Mouse (Mus musculus): ENCODE results near the gene Sp2. TPM values are rescaled to one million over a fixed set of nuclear protein-coding genes. Genes with fewer than 3 reads are reported as not detected.

Sp2 gene
- polyA plus RNA-seq, 1 experiment from 2014 or later: 17.9 TPM

DNA sequence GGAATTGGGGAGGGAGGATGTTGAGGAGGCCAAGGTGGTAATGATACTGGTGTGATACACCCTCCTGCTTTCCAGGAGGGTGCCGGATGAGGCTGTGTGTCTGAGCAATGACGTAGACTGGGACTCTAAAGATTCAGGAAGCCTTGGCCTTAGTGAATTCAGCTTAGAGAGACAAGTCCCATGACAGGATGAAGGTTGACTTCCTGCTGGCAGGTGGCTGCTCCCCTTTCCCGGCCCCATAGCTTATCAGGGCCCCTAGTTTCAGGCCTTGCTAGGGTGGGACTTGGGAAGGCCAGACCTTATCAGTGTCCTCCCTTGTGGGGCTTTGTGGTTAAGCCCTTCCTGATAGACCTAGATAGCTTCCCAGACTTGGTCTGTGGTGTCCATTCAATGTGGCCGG is 34.9 kb downstream of the Sp2 start:
- peaks cover 34% of the 10 kb centered on the region for H3K4me1 ChIP-seq
- H3K27me3 ChIP-seq: no peaks in the 10 kb centered on the region
- H3K4me3 ChIP-seq (replicated peaks): no peak overlapping the region
- no peak overlapping the region for H3K9ac ChIP-seq
- no peak overlapping the region for H3K4me2 ChIP-seq (replicated peaks)
- no peaks in the 10 kb centered on the region for H3K9me3 ChIP-seq (replicated peaks)
- H3K36me3 ChIP-seq: peaks cover 18% of the 10 kb centered on the region
- ATAC-seq (ENCODE audit: insufficient number of reproducible peaks, low FRiP score, low TSS enrichment, low read depth): no peak
- no peak overlapping the region for H3K27ac ChIP-seq (replicated peaks)
- WGBS: 90% methylated on average over 4 of the region's 4 CpGs

DNA sequence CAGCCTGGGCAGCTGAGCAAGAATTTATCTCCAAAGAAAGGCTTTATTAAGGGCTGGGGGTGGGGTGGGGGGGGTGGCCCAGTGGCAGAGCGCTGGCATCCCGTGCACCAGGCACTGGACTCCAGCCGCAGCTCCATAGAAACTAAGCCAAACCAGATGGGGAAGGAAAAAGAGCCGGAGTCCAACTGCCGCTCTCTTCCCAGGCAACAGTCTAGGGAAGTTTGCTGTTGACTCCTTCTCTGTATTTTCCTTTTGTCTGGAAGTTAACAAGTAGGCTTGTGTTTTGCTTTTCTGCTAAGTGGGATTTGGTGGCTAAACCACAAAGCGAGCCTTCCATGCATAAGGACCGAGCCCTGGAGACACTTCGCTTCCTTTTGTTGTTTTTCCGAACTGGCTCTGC is 36.3 kb downstream of the Sp2 start:
- H3K9ac ChIP-seq: no peak overlapping the region
- WGBS: 38% methylated on average over 9 of the region's 9 CpGs
- ATAC-seq (ENCODE audit: insufficient number of reproducible peaks, low FRiP score, low TSS enrichment, low read depth): no peak

DNA sequence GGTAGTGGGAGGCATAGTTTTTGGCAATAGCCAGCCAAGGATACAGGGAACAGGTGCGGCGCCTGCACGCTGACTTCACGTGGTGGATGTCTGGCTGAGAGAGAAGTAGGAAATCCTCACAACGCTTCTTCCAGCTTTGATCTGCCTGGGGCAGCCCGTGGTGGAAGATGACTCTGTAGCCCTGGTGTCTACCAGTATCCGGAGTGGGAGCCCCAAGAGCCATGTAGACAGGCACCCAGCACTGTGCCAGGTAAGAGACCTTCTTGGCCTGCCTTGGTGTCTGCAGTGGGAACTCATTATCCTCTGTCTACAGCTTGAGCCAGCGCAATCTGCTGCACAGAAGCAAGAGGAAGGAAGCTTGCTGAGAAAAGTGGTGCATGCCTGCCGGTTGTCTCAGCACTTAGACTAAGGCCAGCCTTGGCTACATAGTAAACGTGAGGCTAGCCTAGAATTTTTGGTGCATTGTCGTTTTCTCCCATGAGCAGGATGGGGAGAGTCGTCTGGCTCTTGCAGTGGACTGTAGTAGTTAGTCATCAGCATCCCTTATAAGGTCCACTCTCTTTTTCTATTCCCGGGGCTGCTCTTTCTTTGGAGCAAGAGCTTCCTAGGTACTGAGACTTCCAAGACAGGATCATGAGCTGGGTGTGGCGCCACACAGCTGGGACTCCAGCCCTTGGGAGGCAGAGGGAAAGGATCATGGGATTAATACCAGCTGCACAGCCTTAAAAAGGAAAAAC is 37.7 kb downstream of the Sp2 start:
- peak overlapping the region; percentile 91 for H3K4me2 ChIP-seq (replicated peaks)
- peak overlapping the region; percentile 54; the same call in 1 of the 2 replicates for H3K4me3 ChIP-seq (replicated peaks)
- no peak overlapping the region for H3K9ac ChIP-seq
- 71% methylated on average over 14 of the region's 14 CpGs for WGBS
- no peak for ATAC-seq (ENCODE audit: insufficient number of reproducible peaks, low FRiP score, low TSS enrichment, low read depth)
- 0 out of 2 replicates have a peak, but pooled peaks cover 3% of the 10 kb centered on the region for H3K36me3 ChIP-seq
- H3K27me3 ChIP-seq: no peaks in the 10 kb centered on the region
- peaks cover 34% of the 10 kb centered on the region for H3K4me1 ChIP-seq
- no peak overlapping the region; the same call in 1 of the 2 replicates for H3K27ac ChIP-seq (replicated peaks)
- H3K9me3 ChIP-seq (replicated peaks): no peaks in the 10 kb centered on the region

More for the DNA sequence above, 36.3 kb downstream of the Sp2 start:
- Histone ChIP-seq H3K4me2 (replicated peaks) (peak overlapping the region; percentile 23), H3K9me3 (replicated peaks) (no peaks in the 10 kb centered on the region), H3K27me3 (no peaks in the 10 kb centered on the region), H3K4me1 (peaks cover 34% of the 10 kb centered on the region), H3K36me3 (peaks cover 6% of the 10 kb centered on the region; the same call in 1 of the 2 replicates), H3K4me3 (replicated peaks) (no peak overlapping the region), H3K27ac (replicated peaks) (peak overlapping the region; percentile 87)

DNA sequence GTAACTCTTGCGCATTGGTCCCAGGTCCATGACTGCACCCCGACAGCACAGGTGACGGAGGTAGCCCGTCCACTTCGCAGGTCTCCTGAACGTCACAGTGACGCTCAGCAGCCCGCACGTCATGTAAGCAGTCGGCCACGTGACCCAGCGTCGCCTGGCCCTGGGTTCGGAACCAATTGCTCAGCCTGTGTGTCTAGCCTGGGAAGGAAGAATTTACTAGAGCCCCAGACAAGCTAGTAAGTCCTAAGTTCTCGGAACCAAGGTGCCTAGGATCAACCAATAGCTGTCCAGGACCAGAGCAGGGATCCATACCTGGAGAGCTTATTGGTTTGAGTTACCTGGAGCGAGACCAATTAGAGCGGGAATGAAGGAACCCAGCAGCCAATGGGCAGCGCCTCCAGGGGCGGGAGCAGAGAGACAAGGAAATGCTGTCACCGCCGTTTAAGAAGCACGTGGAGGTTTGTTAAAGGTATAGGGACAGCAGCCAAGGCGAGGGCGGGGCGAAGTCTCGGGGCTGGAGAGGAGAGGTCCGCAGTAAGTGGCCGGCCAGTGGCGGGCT is 38.9 kb downstream of the Sp2 start, which contains the start of gene Pnpo:
Pnpo (minus strand) TSS at position 241 of the 559 bp plus-strand sequence.
- no peaks in the 10 kb centered on the region for H3K9me3 ChIP-seq (replicated peaks)
- H3K27ac ChIP-seq (replicated peaks): peak within 1 kb of the TSS; percentile 58
- WGBS: under 1% methylated on average over 29 of the region's 29 CpGs
- peaks cover 34% of the 10 kb centered on the region for H3K4me1 ChIP-seq
- H3K4me3 ChIP-seq (replicated peaks): peak within 1 kb of the TSS; percentile 54
- H3K27me3 ChIP-seq: no peaks in the 10 kb centered on the region
- H3K9ac ChIP-seq: peak within 1 kb of the TSS; percentile 41
- peak; percentile 93 for ATAC-seq (ENCODE audit: insufficient number of reproducible peaks, low FRiP score, low TSS enrichment, low read depth)
- H3K36me3 ChIP-seq: 0 out of 2 replicates have a peak, but pooled peaks cover 1% of the 10 kb centered on the region
- H3K4me2 ChIP-seq (replicated peaks): peak within 1 kb of the TSS; percentile 91

DNA sequence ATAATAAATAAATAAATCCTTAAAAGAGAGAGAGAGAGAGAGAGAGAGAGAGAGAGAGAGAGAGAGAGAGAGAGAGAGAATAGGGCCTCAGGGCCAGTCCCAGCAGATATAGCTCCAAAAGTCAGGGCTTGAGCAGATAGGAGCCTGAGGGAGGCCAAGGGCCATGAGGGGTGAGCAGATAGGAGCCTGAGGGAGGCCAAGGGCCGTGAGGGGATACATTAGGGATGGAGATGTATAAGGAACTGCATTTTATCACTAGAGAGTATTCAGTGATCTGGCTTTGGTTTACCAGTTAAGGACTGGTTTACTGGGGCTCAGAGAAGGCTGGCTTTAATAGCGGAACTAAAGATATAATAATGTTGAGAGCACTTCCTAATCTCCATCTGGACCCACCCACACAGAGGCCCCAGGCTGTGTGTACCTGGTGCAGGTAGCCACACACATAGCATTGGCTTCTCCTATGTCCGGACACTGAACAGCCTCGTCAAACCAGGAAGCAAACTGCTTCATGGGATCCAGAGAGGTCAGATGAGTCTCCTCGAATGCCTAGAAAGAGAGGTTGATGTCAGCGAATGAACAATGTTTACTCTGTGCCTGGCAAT is 40.7 kb downstream of the Sp2 start:
- WGBS: 76% methylated on average over 6 of the region's 6 CpGs
- no peak for ATAC-seq (ENCODE audit: insufficient number of reproducible peaks, low FRiP score, low TSS enrichment, low read depth)
- no peaks in the 10 kb centered on the region for H3K27me3 ChIP-seq
- H3K27ac ChIP-seq (replicated peaks): no peak overlapping the region
- no peak overlapping the region for H3K4me2 ChIP-seq (replicated peaks)
- H3K36me3 ChIP-seq: no peaks in the 10 kb centered on the region
- H3K4me1 ChIP-seq: peaks cover 34% of the 10 kb centered on the region
- no peak overlapping the region for H3K4me3 ChIP-seq (replicated peaks)
- H3K9ac ChIP-seq: no peak overlapping the region
- no peaks in the 10 kb centered on the region for H3K9me3 ChIP-seq (replicated peaks)

DNA sequence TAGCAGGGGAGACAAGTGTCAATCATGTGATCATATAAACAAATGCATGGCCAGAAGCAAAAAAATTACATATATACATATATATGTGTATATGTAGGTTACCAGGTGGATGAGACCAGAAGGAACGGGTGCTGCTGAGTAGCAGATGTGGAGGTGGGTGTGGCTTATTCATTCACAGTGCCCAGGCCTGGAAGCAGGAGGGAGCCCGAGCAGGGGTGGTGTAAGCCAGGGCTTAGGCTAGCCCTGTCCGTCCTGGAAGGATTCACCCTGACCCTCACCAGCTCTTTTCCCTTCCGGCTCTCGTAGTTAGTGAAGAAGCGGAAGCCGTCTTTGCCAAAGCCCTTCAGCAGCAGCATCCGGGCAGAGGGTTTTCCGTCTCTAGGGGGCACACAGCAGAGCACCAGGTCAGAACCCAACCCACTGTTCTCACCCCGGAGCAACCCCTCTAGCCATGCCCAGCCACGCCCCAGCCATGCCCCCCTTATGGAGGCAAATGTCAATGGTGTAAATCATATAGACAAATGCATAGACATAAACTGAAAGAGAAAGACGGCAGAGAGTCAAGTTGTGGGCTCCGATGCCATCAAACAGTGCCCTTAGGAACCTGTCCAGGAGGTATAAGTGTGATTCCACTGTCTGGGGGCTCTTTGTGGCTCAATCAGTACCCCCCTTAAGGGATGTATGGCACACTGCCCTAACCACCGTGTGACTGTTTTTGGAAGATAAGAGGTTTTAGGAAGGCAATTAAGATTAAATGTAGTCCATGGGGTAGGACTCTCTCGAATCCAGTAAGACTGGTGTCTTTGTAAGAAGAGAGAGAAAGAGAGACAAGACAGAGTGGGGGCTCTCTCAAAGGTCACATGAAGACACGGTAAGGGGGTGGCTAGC is 41.9 kb downstream of the Sp2 start:
- no peak overlapping the region for H3K27ac ChIP-seq (replicated peaks)
- no peak overlapping the region for H3K4me2 ChIP-seq (replicated peaks)
- peaks cover 23% of the 10 kb centered on the region for H3K4me1 ChIP-seq
- H3K9ac ChIP-seq: no peak overlapping the region
- ATAC-seq (ENCODE audit: insufficient number of reproducible peaks, low FRiP score, low TSS enrichment, low read depth): no peak
- H3K36me3 ChIP-seq: no peaks in the 10 kb centered on the region
- no peak overlapping the region for H3K4me3 ChIP-seq (replicated peaks)
- no peaks in the 10 kb centered on the region for H3K9me3 ChIP-seq (replicated peaks)
- H3K27me3 ChIP-seq: no peaks in the 10 kb centered on the region
- WGBS: 71% methylated on average over 16 of the region's 16 CpGs

DNA sequence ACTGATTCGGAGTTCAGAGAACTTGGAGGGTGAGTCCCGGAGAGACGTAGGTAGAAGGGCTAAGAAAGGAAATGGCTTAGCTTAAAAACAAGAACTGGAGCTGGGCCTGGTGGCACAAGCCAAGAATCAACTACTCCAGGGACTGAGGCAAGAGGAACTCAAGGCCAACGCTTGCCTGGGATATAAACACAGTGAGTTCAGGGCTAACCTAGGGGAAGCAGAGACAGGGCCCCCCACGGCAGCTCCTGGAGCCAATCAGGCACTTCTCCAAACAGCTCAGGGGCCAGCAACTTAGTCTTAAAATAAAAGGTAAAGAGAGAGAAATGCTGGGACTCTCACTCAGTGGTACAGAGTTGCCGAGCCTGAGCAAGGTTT is 44.3 kb downstream of the Sp2 start:
- no peaks in the 10 kb centered on the region for H3K27me3 ChIP-seq
- H3K36me3 ChIP-seq: no peaks in the 10 kb centered on the region
- H3K27ac ChIP-seq (replicated peaks): no peak overlapping the region
- no peak overlapping the region for H3K9ac ChIP-seq
- H3K4me2 ChIP-seq (replicated peaks): no peak overlapping the region
- H3K4me1 ChIP-seq: peaks cover 2% of the 10 kb centered on the region
- no peak overlapping the region for H3K4me3 ChIP-seq (replicated peaks)
- 82% methylated on average over 6 of the region's 6 CpGs for WGBS
- ATAC-seq (ENCODE audit: insufficient number of reproducible peaks, low FRiP score, low TSS enrichment, low read depth): no peak
- no peaks in the 10 kb centered on the region for H3K9me3 ChIP-seq (replicated peaks)

DNA sequence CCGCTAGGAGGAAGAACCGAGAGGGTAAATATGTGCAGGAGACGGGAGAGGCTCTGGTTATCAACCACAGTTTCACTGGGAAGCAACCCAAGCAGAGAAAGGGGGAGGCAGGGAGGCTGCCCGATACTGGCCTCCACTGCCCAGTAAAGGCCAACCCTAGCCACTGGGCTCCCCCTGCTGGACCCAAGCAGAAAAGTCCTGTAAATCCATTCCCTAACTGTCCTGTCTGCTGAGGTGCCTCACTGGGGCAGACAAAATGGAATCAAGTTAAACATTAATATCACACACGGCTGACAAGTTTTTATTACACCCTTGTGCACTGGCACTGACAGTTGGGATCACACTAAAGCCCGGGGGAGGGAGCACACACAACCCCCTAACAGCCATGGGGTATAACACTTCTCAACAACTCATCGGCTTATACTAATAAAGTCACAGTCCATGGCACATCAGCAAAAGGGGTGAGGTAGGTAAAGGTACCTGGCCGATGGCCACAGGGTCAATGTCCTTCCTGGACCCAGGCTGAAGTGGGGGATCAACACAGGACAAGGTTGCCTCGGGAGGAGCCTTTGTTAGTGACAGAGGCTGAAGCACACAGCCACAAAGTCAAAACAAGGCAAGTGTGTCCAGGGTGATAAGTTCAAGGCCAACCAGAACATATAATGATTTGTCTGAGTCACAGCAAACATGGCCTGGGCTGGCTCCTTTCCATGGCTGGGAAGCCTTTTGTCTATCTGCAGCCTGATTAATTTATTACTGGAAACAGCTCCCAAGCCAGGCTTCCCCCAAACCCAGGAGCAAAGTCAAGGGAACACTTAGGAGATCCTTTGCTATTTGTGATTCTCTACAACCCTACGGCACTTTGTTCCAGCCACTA is 45.0 kb downstream of the Sp2 start:
- no peak for ATAC-seq (ENCODE audit: insufficient number of reproducible peaks, low FRiP score, low TSS enrichment, low read depth)
- no peaks in the 10 kb centered on the region for H3K36me3 ChIP-seq
- no peak overlapping the region for H3K9ac ChIP-seq
- no peak overlapping the region for H3K4me2 ChIP-seq (replicated peaks)
- H3K27me3 ChIP-seq: no peaks in the 10 kb centered on the region
- 55% methylated on average over 10 of the region's 10 CpGs for WGBS
- no peaks in the 10 kb centered on the region for H3K4me1 ChIP-seq
- no peak overlapping the region for H3K27ac ChIP-seq (replicated peaks)
- no peak overlapping the region for H3K4me3 ChIP-seq (replicated peaks)
- H3K9me3 ChIP-seq (replicated peaks): no peaks in the 10 kb centered on the region

DNA sequence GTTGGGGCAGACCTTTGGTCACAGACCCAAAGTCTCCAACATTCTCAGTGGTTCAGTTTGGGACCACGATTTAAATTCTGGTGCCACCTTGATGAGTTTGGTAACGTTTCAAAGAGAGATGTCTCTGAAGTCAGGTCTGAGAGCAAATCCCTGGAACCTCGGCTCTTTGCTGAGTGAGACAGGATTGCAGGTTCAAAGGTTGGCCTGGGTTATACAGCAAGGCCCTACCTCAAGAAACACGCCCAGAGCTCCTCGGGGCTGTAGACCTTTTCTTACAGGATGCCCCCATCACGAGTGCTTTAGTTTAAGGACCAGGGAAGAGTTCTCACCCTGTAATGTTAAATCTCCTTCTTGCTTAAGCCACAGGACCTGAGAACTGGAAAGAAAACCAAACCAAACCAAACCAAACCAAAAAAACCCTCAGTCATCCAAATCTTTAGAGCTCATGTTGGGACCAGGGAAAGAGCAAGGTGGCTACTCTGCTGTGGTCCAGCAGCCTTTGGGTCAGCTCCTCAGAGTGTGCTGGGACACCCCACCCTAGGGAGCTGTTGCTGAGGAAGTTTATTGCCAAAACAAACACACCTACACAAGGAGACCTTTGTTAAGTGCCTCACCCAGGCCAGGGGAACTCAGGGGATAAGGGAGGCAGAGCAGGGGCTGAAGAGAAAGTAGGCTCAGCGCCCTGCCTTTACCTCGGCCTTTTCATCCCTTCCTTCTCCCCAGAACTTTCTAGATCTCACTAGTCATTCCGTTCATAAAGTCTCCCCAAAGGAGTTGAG is 46.7 kb downstream of the Sp2 start:
- Histone ChIP-seq H3K4me3 (replicated peaks) (no peak overlapping the region), H3K9ac (no peak overlapping the region), H3K9me3 (replicated peaks) (no peaks in the 10 kb centered on the region), H3K27me3 (no peaks in the 10 kb centered on the region), H3K27ac (replicated peaks) (no peak overlapping the region), H3K4me1 (no peaks in the 10 kb centered on the region), H3K4me2 (replicated peaks) (no peak overlapping the region), H3K36me3 (no peaks in the 10 kb centered on the region)
- 81% methylated on average over 9 of the region's 9 CpGs for WGBS
- ATAC-seq (ENCODE audit: insufficient number of reproducible peaks, low FRiP score, low TSS enrichment, low read depth): no peak
